Mouse (Mus musculus) embryonic facial prominence, embryonic 11.5 days (tissue): ENCODE results near the gene Ccdc121. TPM values are rescaled to one million over a fixed set of nuclear protein-coding genes. Genes with fewer than 3 reads are reported as not detected.

Experiments used
- ATAC-seq: fragments of 200-750 bp; cut with Nextera tagmentation; replicated peaks from 2 replicates; pipeline ENCODE4 v1.8.0; 2017; ENCODE audit warnings: low read depth; ENCODE audit not compliant: insufficient number of reproducible peaks, low FRiP score, low TSS enrichment
- DNase-seq: peaks from one replicate; pipeline ENCODE4 v3.0.0-alpha.2; 2015; ENCODE audit warnings: low spot score
- H3K27ac ChIP-seq: fragments of 300-500 bp; sonication (generic); replicated peaks from 2 replicates; pipeline ENCODE4 v1.5.1; 2014; ENCODE audit warnings: mild to moderate bottlenecking, low read depth, low read length, control low read depth
- H3K27me3 ChIP-seq: fragments of 300-500 bp; sonication (generic); 2 replicates; pipeline ENCODE4 v1.6.1; 2014; ENCODE audit warnings: mild to moderate bottlenecking, low read length, moderate library complexity, mixed read lengths; ENCODE audit not compliant: control insufficient read depth, insufficient read depth
- H3K36me3 ChIP-seq: fragments of 300-500 bp; sonication (generic); replicated peaks from 2 replicates; pipeline ENCODE4 v1.6.1; 2014; ENCODE audit warnings: low read depth, mild to moderate bottlenecking, low read length, moderate library complexity, mixed read lengths; ENCODE audit not compliant: control insufficient read depth, insufficient read depth
- H3K4me1 ChIP-seq: fragments of 300-500 bp; sonication (generic); 2 replicates; pipeline ENCODE4 v1.6.1; 2014; ENCODE audit warnings: low read length, mixed read lengths; ENCODE audit not compliant: control insufficient read depth, insufficient read depth
- H3K4me2 ChIP-seq: fragments of 300-500 bp; sonication (generic); 2 replicates; pipeline ENCODE4 v1.6.1; 2014; ENCODE audit warnings: low read depth, mild to moderate bottlenecking, control low read depth, low read length, moderate library complexity
- H3K4me3 ChIP-seq: fragments of 300-500 bp; sonication (generic); 2 replicates; pipeline ENCODE4 v1.5.1; 2014; ENCODE audit warnings: low read depth, low read length, control low read depth
- H3K9ac ChIP-seq: fragments of 300-500 bp; sonication (generic); replicated peaks from 2 replicates; pipeline ENCODE4 v1.6.1; 2014; ENCODE audit warnings: mild to moderate bottlenecking, control low read depth, low read length
- H3K9me3 ChIP-seq: fragments of 300-500 bp; sonication (generic); replicated peaks from 2 replicates; pipeline ENCODE4 v1.6.1; 2016; ENCODE audit warnings: mild to moderate bottlenecking, low read length, inconsistent platforms, mixed read lengths; ENCODE audit not compliant: control insufficient read depth
- WGBS: fragments of 180-500 bp; shearing (Covaris S2); extraction: QIAGEN DNeasy Blood & Tissue Kit; methylation state at CpG from one replicate; pipeline ENCODE4 v1.1.7; 2014; 5-methylcytosine and 5-hydroxymethylcytosine counted together
- polyA plus RNA-seq: library from polyadenylated mRNA; unstranded; fragments of >200 nt; fragmentation: Nextera tagmentation; extraction: Ambion mirVana; gene quantifications from 2 replicates; pipeline ENCODE4 v1.2.1, GENCODE M21; 2014

Ccdc121 gene
- polyA plus RNA-seq = 0.11 TPM in 1 of 2 replicates, not detected in the other

DNA sequence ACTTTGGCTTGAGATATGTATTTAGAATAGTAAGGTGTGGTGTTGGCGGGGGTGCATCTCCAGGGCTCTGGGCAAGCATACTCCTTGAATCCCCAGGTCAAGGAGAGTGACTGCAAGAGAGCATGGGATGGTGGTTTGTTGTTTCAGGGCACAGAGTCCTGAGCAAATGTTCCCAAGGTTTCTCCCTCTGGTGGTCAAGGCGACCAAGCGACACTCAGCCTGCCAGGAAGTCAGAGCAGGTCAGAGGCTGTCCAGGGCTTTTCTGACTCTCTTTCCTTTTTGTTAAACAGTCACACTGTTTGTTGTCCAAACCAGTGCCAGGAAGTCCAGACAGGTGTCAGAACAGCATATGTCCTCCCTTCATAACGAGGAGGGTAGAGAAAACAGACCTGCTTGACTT is at the start of gene Ccdc121:
TSS of gene Ccdc121 (minus strand) at position 145 of the 400 bp plus-strand sequence.
- no peak for ATAC-seq
- H3K9ac ChIP-seq = no peak within 1 kb of the TSS; the same call in 1 of the 2 replicates
- WGBS = 51% methylated on average over 4 of the region's 4 CpGs
- no peaks in the 10 kb centered on the region for H3K4me1 ChIP-seq
- no peak for DNase-seq
- no peak within 1 kb of the TSS for H3K27ac ChIP-seq
- no peak within 1 kb of the TSS for H3K4me2 ChIP-seq
- no peaks in the 10 kb centered on the region for H3K36me3 ChIP-seq
- H3K4me3 ChIP-seq = no peak within 1 kb of the TSS
- no peaks in the 10 kb centered on the region for H3K9me3 ChIP-seq
- H3K27me3 ChIP-seq = no peaks in the 10 kb centered on the region

DNA sequence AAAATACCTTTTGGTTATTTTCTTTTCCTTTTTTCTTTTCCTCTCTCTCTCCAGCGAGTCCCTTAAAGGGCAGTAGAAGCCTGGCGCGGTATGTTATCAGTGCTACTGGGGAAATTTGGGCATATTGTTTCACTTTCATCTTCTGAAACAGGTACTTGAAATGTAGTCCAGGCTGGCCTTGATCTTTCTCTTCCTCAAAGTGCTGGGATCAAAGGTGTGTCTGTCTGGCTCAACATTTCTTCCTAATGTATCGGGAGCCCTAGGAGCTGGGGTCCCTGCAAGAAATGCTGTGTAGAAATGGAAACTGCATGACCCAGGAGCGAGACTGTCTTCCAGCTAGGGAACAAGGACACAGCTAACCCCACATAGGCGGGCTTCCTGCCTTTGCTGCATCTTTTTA is 49.1 kb upstream of the Ccdc121 start:
- Histone ChIP-seq H3K4me3 (no peak overlapping the region), H3K9me3 (no peaks in the 10 kb centered on the region), H3K9ac (no peak overlapping the region), H3K36me3 (no peaks in the 10 kb centered on the region), H3K27me3 (no peaks in the 10 kb centered on the region), H3K27ac (no peak overlapping the region), H3K4me2 (no peak overlapping the region), H3K4me1 (no peaks in the 10 kb centered on the region)
- no peak for ATAC-seq
- no peak for DNase-seq
- WGBS = 79% methylated on average over 6 of the region's 6 CpGs

DNA sequence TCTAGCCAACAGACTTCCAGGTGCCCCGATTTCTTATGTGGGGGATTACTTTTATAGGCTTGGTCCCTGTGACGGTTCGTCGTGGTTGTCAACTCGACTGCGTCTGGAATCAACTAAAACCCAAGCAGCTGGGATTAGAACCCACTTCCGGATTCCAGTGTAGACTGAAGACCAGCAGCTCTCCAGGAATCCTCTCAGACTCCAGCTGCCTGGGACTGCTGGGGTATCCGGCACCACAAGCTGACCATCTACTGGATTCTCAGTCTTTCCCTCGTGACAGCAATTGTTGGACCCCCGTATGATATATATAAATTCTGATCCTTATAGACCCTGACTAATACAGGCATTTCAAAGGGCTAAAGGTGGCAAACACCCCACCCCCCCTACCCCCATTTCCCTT is 48.4 kb upstream of the Ccdc121 start:
- Histone ChIP-seq H3K4me1 (no peaks in the 10 kb centered on the region), H3K27me3 (no peaks in the 10 kb centered on the region), H3K4me2 (no peak overlapping the region), H3K27ac (no peak overlapping the region), H3K36me3 (no peaks in the 10 kb centered on the region), H3K9me3 (no peaks in the 10 kb centered on the region), H3K4me3 (no peak overlapping the region), H3K9ac (no peak overlapping the region)
- no peak for ATAC-seq
- 65% methylated on average over 10 of the region's 10 CpGs for WGBS
- no peak for DNase-seq

DNA sequence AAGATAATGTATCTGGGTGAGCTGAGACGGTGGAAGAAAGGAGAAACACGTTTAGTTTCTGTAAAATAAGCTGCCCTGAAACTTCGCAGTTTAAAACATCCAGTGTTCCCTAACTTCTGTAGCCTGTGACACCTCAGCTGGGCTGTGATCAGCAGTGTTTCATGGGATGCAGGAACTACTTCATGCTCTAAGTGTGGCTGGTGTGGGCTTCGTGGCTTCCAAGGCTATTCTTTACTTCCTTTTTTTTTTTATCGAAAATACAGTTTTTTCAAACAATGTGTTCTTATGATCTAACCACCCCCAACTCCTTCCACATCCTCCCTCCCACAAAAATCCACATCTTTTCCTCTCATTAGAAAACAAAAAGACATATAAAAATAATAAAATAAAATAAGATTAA is 44.2 kb upstream of the Ccdc121 start:
- Histone ChIP-seq H3K4me2 (no peak overlapping the region), H3K27me3 (no peaks in the 10 kb centered on the region), H3K9me3 (no peaks in the 10 kb centered on the region), H3K36me3 (no peaks in the 10 kb centered on the region), H3K4me3 (no peak overlapping the region), H3K9ac (no peak overlapping the region), H3K4me1 (no peaks in the 10 kb centered on the region), H3K27ac (no peak overlapping the region)
- WGBS = 85% methylated on average over 5 of the region's 5 CpGs
- ATAC-seq (no peak), DNase-seq (no peak)

DNA sequence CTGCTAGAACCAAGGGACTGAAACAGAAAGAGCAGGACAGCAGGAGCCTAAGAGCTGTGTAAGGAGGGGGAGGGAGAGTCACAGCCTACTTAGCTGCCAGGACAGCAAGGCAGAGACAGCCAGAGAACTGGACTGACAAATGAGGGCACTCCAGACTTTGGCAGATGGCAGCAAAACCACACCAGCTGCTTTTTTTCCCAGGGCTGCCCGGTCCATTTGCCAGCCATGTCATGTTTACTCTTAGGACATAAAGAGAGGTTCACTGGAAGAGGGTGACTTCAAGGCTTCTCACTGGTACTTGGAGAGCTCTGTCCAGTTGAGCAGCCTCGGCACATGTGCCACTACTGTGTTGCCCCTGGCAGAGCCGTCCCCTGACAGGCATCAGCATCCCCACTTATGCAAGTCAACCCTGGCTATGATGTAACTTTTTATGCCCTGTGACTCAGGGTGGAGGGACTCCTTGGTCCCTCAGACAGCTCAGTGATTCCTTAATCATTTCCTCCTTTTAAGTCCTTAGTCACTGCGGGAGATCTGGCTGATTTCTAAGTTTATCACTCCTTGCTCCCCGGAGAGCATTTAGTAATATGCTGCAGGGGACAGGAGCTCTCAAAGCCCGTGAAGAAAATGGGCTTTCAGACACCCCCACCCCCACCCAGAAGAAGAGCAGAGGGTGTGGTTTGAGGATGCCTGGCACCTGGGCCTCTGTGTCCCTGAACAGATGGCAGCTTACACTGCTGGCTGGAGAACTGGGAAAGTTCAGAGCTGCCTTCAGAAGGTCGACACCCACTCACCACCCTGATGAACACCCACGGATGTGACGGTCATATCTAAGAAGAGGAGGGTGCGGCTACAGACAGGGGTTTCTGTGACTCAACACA is 41.5 kb upstream of the Ccdc121 start:
- H3K4me2 ChIP-seq = no peak overlapping the region
- H3K4me3 ChIP-seq = no peak overlapping the region
- DNase-seq = no peak
- H3K27me3 ChIP-seq = no peaks in the 10 kb centered on the region
- no peaks in the 10 kb centered on the region for H3K36me3 ChIP-seq
- 49% methylated on average over 10 of the region's 10 CpGs for WGBS
- no peaks in the 10 kb centered on the region for H3K4me1 ChIP-seq
- no peaks in the 10 kb centered on the region for H3K9me3 ChIP-seq
- no peak overlapping the region for H3K27ac ChIP-seq
- H3K9ac ChIP-seq = no peak overlapping the region
- ATAC-seq = no peak

DNA sequence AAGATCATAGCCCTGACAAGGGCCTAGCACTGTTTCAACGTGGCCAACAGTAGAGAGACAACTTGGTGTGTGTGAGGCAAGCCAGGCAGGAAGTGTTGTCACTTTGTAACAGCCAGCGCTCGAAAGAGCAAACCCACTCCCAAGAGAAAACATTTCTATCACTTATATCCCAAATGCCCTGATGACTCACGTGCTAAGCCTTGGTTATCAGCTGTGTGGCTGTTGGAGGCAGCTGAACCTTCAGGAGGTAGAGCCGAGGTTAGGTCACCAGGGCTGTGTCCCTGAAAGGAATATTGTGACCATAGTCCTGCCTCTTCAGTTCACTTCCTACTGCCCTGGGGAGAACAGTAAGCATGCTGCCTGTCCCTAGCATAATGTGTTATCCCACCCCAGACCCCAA is 39.6 kb upstream of the Ccdc121 start:
- Histone ChIP-seq H3K27ac (no peak overlapping the region), H3K36me3 (no peaks in the 10 kb centered on the region), H3K9me3 (no peaks in the 10 kb centered on the region), H3K9ac (no peak overlapping the region), H3K4me1 (no peaks in the 10 kb centered on the region), H3K27me3 (no peaks in the 10 kb centered on the region), H3K4me3 (no peak overlapping the region), H3K4me2 (no peak overlapping the region)
- 60% methylated on average over 5 of the region's 5 CpGs for WGBS
- DNase-seq (no peak), ATAC-seq (no peak)

DNA sequence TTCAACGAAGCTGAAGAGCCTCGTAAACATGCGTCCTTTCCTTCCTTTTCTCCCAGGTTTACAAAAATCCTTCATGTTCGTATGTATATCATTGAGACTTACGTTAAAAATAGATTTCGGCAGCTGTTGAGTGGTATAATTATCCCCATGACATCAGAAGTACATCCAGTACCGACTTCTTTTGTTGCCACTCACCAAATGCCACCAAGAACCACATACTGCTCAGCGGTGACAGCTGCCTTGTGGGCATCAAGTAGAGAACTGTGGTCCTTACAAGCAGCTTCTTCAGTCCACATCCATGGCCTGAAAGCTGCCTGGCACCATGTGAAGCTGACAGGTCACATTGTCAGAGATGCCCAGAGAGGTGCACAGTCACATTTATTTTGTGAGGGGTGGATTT is 38.7 kb upstream of the Ccdc121 start:
- H3K27me3 ChIP-seq = no peaks in the 10 kb centered on the region
- H3K9me3 ChIP-seq = no peaks in the 10 kb centered on the region
- DNase-seq = no peak
- no peak overlapping the region for H3K9ac ChIP-seq
- H3K4me1 ChIP-seq = no peaks in the 10 kb centered on the region; the same call in 1 of the 2 replicates
- no peak overlapping the region for H3K4me3 ChIP-seq
- no peak overlapping the region for H3K27ac ChIP-seq
- H3K4me2 ChIP-seq = no peak overlapping the region
- no peak for ATAC-seq
- H3K36me3 ChIP-seq = no peaks in the 10 kb centered on the region
- WGBS = 88% methylated on average over 8 of the region's 8 CpGs

DNA sequence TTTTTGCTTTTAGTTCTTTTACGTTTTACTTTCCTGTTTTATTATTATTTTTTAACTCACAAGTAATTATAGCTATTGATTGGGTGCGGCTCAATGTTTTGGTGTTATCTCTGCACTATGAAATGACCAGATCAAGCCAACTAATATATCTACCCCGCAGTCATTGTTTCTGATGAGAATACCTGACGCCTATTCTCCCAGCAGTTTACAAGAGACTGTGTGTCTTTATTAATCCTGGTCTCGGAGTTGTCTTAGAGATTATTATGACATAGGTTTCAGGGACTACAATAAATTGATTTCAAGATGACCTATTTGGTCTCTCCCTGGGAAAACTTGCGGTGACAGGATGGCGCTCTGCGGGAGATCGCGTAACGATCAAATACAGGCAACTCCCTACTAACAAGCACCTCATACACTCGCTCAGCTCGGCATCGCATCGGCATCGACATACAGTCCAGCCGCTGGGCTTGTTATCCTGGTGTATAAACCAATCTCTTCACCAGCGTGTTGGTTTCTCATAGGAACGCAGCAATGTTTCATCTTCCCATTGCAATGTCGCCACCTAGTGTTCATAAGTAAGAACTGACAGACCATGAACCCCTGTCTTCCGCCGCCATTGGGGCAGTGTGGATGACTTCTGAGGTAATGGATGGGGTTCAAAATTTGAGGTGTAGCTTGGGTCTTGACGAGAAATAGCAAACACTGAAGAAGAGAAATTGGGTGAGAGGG is 34.0 kb upstream of the Ccdc121 start:
- ATAC-seq (peak; percentile 66), DNase-seq (peak; percentile 88)
- Histone ChIP-seq H3K4me2 (peak overlapping the region; percentile 14; the same call in 1 of the 2 replicates), H3K27me3 (no peaks in the 10 kb centered on the region), H3K4me1 (no peaks in the 10 kb centered on the region; the same call in 1 of the 2 replicates), H3K27ac (no peak overlapping the region), H3K9me3 (no peaks in the 10 kb centered on the region), H3K36me3 (no peaks in the 10 kb centered on the region), H3K4me3 (no peak overlapping the region), H3K9ac (no peak overlapping the region)
- 29% methylated on average over 23 of the region's 23 CpGs for WGBS
